20 mouse cellular contexts compared by ENCODE assay signal in the genomic region with DNA sequence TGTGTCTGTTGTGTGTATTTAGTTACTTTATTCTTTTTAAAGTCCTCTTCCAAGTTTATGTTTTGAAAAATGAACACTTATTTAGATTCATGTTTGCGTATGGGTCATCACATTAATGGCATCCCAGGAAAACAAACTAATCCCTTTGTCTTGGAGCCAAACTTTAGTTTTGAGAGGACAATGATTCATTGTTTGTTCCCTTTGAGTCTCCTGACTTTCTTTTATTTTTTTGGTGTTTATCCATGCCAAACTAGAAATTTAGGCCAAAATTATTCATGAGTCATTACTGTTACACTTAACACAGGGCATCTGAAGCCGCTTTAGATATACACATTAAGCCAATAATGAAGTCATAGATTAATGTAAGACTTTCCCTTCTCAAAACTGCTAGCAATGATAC. TPM values are rescaled to one million over a fixed set of nuclear protein-coding genes. Genes with fewer than 3 reads are reported as not detected.
DNase-seq lines count a peak whose midpoint lies in the region; ATAC-seq and TF ChIP-seq lines count a peak whose summit lies in the region.
"Had no signal": no experiment of that assay in that cellular context is flagged by ENCODE, and none has a peak within 500 bp of the region (broad histone marks: within the 10 kb centered on the region; RNA-seq: fewer than 3 reads in every experiment).

No protein-coding gene starts in this region.

- H3K36me3 ChIP-seq in lung, embryonic 14.5 days (ENCODE audit: insufficient read depth), result no peaks in the 10 kb centered on the region
- H3K36me3 ChIP-seq: embryonic facial prominence, embryonic 10.5 days; embryonic facial prominence, embryonic 12.5 days; forebrain, embryonic 15.5 days had no signal

- 66% methylated on average over 2 of the region's 2 CpGs for WGBS in lung, embryonic 14.5 days

- no peak overlapping the region for H3K9ac ChIP-seq in lung, embryonic 14.5 days
- H3K9ac ChIP-seq: embryonic facial prominence, embryonic 12.5 days; forebrain, embryonic 13.5 days; forebrain, embryonic 15.5 days had no signal

- H3K27ac ChIP-seq in lung, embryonic 14.5 days (ENCODE audit: low read depth), result no peak overlapping the region
- H3K27ac ChIP-seq: embryonic facial prominence, embryonic 10.5 days; embryonic facial prominence, embryonic 12.5 days; forebrain, embryonic 13.5 days; forebrain, embryonic 15.5 days had no signal

- peak; percentile 14; the same call in 1 of the 2 replicates for ATAC-seq in lung, embryonic 14.5 days (ENCODE audit: insufficient read depth)
- ATAC-seq: forebrain, embryonic 13.5 days; forebrain, embryonic 15.5 days had no signal

- no peak overlapping the region for H3K4me2 ChIP-seq in lung, embryonic 14.5 days
- H3K4me2 ChIP-seq: embryonic facial prominence, embryonic 12.5 days; forebrain, embryonic 13.5 days; forebrain, embryonic 15.5 days had no signal

- H3K4me1 ChIP-seq in lung, embryonic 14.5 days (ENCODE audit: insufficient read depth), result no peaks in the 10 kb centered on the region
- H3K4me1 ChIP-seq: embryonic facial prominence, embryonic 10.5 days; embryonic facial prominence, embryonic 12.5 days; forebrain, embryonic 13.5 days; forebrain, embryonic 15.5 days had no signal

- DNase-seq in lung, embryonic 14.5 days, result peak; percentile 52
- no peak for DNase-seq in lung, postnatal 25 days (ENCODE audit: low spot score)
- peak; percentile 26 for DNase-seq in 3134 (ENCODE audit: extremely low read depth, insufficient read length, low spot score)
- DNase-seq in 3T3-L1 (ENCODE audit: low read depth, low spot score), result peak; percentile 71
- DNase-seq in NIH3T3 (ENCODE audit: low read depth), result peak; percentile 40
- DNase-seq in liver, result no peak
- no peak for DNase-seq in spleen, postnatal 10 days (ENCODE audit: low spot score in 2 of 2)
- DNase-seq in kidney, adult 8-10 months, result no peak
- DNase-seq: adrenal gland, adult 8-10 months; adrenal gland, postnatal 14 days; adrenal gland, postnatal 36 days; cerebellum, adult 11-12 months; cerebellum, adult 2 months; cerebellum, adult 9-10 months; cerebellum, postnatal 10 days; cerebellum, postnatal 25 days had no signal

- H3K27me3 ChIP-seq in lung, embryonic 14.5 days (ENCODE audit: insufficient read depth, low read length), result no peaks in the 10 kb centered on the region
- H3K27me3 ChIP-seq: embryonic facial prominence, embryonic 12.5 days; forebrain, embryonic 13.5 days; forebrain, embryonic 15.5 days had no signal

- TF ChIP-seq CTCF in lung, embryonic 14.5 days (IDR thresholded peaks at IDR 0.05; ENCODE audit: low read depth), result no peak

- no peak overlapping the region for H3K4me3 ChIP-seq in lung, embryonic 14.5 days (ENCODE audit: low read depth, low read length)
- H3K4me3 ChIP-seq: embryonic facial prominence, embryonic 10.5 days; embryonic facial prominence, embryonic 12.5 days; forebrain, embryonic 13.5 days; forebrain, embryonic 15.5 days had no signal

- H3K9me3 ChIP-seq in lung, embryonic 14.5 days (ENCODE audit: low read depth, low read length), result no peaks in the 10 kb centered on the region
- H3K9me3 ChIP-seq: embryonic facial prominence, embryonic 10.5 days; embryonic facial prominence, embryonic 12.5 days; forebrain, embryonic 13.5 days; forebrain, embryonic 15.5 days had no signal

RNA-seq across cellular contexts. Expression of a gene that starts 12.5 kb away (rescaled TPM):
- 14.5 and 14.8 TPM in 2 replicates for polyA plus RNA-seq in lung, embryonic 14.5 days (2014; fragmentation: Nextera tagmentation; extraction: Ambion mirVana)

Comparison
In these comparisons a context has a peak if more than half of its experiments do, and no peak if none do; other contexts are left out.
1. DNase-seq: peak in lung, embryonic 14.5 days (single experiment), 3134 (single experiment), 3T3-L1 (single experiment) and NIH3T3 (single experiment); none in lung, postnatal 25 days (single experiment), liver (single experiment), spleen, postnatal 10 days (0 of 2) and kidney, adult 8-10 months (0 of 2).